8 mouse cellular contexts compared by ENCODE assay signal in genomic region chr3:32397461-32398174, GRCm38 (mm10). TPM values are rescaled to one million over a fixed set of nuclear protein-coding genes. Genes with fewer than 3 reads are reported as not detected.
DNase-seq lines count a peak whose midpoint lies in the region; ATAC-seq lines count a peak whose summit lies in the region.

TSS of gene Pik3ca (plus strand) at chr3:32397671.

- H3K27me3 ChIP-seq in forebrain, embryonic 14.5 days (replicated peaks; ENCODE audit: control insufficient read depth, insufficient read depth, low read length): no peaks in the 10 kb centered on the region
- H3K27me3 ChIP-seq in lung, embryonic 15.5 days: no peaks in the 10 kb centered on the region

- H3K4me3 ChIP-seq in forebrain, embryonic 14.5 days (ENCODE audit: low read depth, low read length): peak within 1 kb of the TSS; percentile 74
- H3K4me3 ChIP-seq in lung, embryonic 15.5 days: peak within 1 kb of the TSS; percentile 85

- peak; percentile 56 for ATAC-seq in forebrain, embryonic 14.5 days
- ATAC-seq in lung, embryonic 15.5 days (ENCODE audit: borderline replicate concordance, extremely low read depth, low FRiP score, low TSS enrichment): peak; percentile 53

- H3K27ac ChIP-seq in forebrain, embryonic 14.5 days (ENCODE audit: low read depth, low read length): peak within 1 kb of the TSS; percentile 98
- peak within 1 kb of the TSS; percentile 98 for H3K27ac ChIP-seq in lung, embryonic 15.5 days

- under 1% methylated on average over 48 of the region's 65 CpGs for WGBS in forebrain, embryonic 14.5 days
- under 1% methylated on average over 27 of the region's 65 CpGs for WGBS in lung, embryonic 15.5 days

- peak within 1 kb of the TSS; percentile 72 for H3K4me2 ChIP-seq in forebrain, embryonic 14.5 days (ENCODE audit: low read length)
- H3K4me2 ChIP-seq in lung, embryonic 15.5 days: peak within 1 kb of the TSS; percentile 67

- peak; percentile 62 for DNase-seq in MN1 (ENCODE audit: low spot score)
- DNase-seq in cerebellum, adult 11 months: peak; percentile 53
- DNase-seq in forebrain, embryonic 14.5 days (ENCODE audit: low spot score): peak; percentile 69
- peak; percentile 73 for DNase-seq in heart, postnatal 10 days
- DNase-seq in layer of hippocampus, adult 18-20 months (ENCODE audit: low spot score in 2 of 2): peak; percentile 43 to 50
- DNase-seq in ovary, postnatal 10 days (ENCODE audit: low spot score): peak; percentile 28
- peak; percentile 71 for DNase-seq in thymus, postnatal 25 days

- H3K9ac ChIP-seq in forebrain, embryonic 14.5 days (ENCODE audit: low read length): peak within 1 kb of the TSS; percentile 93
- peak within 1 kb of the TSS; percentile 66 for H3K9ac ChIP-seq in lung, embryonic 15.5 days

- H3K4me1 ChIP-seq in forebrain, embryonic 14.5 days (ENCODE audit: control insufficient read depth, insufficient read depth, low read length): peaks cover 15% of the 10 kb centered on the region
- H3K4me1 ChIP-seq in lung, embryonic 15.5 days: peaks cover 26% of the 10 kb centered on the region

- H3K36me3 ChIP-seq in forebrain, embryonic 14.5 days (ENCODE audit: control insufficient read depth, insufficient read depth, low read length): no peaks in the 10 kb centered on the region
- H3K36me3 ChIP-seq in lung, embryonic 15.5 days: no peaks in the 10 kb centered on the region

- intact Hi-C loops in heart, postnatal 10 days (cut with DNase I): loop anchor here (2.0 to 5.0 kb wide), 3 partner anchors 17 to 110 kb away; no protein-coding TSS in a partner anchor

- no peaks in the 10 kb centered on the region for H3K9me3 ChIP-seq in forebrain, embryonic 14.5 days (replicated peaks; ENCODE audit: control insufficient read depth, low read length)
- no peaks in the 10 kb centered on the region for H3K9me3 ChIP-seq in lung, embryonic 15.5 days

RNA-seq across cellular contexts. Expression of gene Pik3ca, which starts in this region (rescaled TPM):
- 17.7 and 18.7 TPM in 2 replicates for polyA plus RNA-seq in forebrain, embryonic 14.5 days (2014; fragmentation: Nextera tagmentation; extraction: Ambion mirVana)
- total RNA-seq in heart, postnatal 10 days (2021): 10 to 100 TPM; 48.6 to 57.2 TPM
- 10 to 100 TPM; 47.4 to 52.0 TPM for total RNA-seq in layer of hippocampus, adult 18-20 months (2021)
- polyA plus RNA-seq in lung, embryonic 15.5 days (2015; fragmentation: Nextera tagmentation; extraction: Ambion mirVana): 10.5 and 10.9 TPM in 2 replicates

Comparison
In these comparisons a context has a peak if more than half of its experiments do, and no peak if none do; other contexts are left out.
1. Peak in every context shown above with its lines: DNase-seq, ATAC-seq, H3K4me3 ChIP-seq and H3K27ac ChIP-seq.